Mouse (Mus musculus): ENCODE data around the gene Mtap. TPM values are rescaled to one million over a fixed set of nuclear protein-coding genes. Genes with fewer than 3 reads are reported as not detected.

Gene Mtap
- polyA plus RNA-seq, 1 experiment from 2014 or later = 80.2 TPM

- WGBS = 43% methylated on average over 6 of the region's 6 CpGs
- ATAC-seq (replicated peaks; ENCODE audit: low FRiP score) = peak; percentile 60
Measured at GRCm38 (mm10) chr4:89145409-89145808, 8.5 kb downstream of the Mtap start.

GRCm38 (mm10) chr4:89146291-89146690 is 9.4 kb downstream of the Mtap start:
- H3K27me3 ChIP-seq (replicated peaks; ENCODE audit: control insufficient read depth, insufficient read depth, low read length) = no peaks in the 10 kb centered on the region
- 33% methylated on average over 3 of the region's 3 CpGs for WGBS
- peaks cover 10% of the 10 kb centered on the region; the same call in 1 of the 2 replicates for H3K36me3 ChIP-seq (ENCODE audit: control insufficient read depth, insufficient read depth, low read length)

More at GRCm38 (mm10) chr4:89145409-89145808, 8.5 kb downstream of the Mtap start:
- DNase-seq (ENCODE audit: low spot score) = peak; percentile 55
- Histone ChIP-seq H3K36me3 (ENCODE audit: control insufficient read depth, insufficient read depth, low read length) (peaks cover 10% of the 10 kb centered on the region; the same call in 1 of the 2 replicates), H3K9ac (ENCODE audit: low read depth, low read length) (no peak overlapping the region), H3K4me1 (replicated peaks; ENCODE audit: control insufficient read depth, insufficient read depth, low read length) (peaks cover 10% of the 10 kb centered on the region), H3K4me3 (ENCODE audit: low read depth, low read length) (no peak overlapping the region), H3K9me3 (ENCODE audit: control insufficient read depth, low read length) (no peaks in the 10 kb centered on the region), H3K4me2 (no peak overlapping the region), H3K27me3 (replicated peaks; ENCODE audit: control insufficient read depth, insufficient read depth, low read length) (no peaks in the 10 kb centered on the region), H3K27ac (ENCODE audit: low read depth, low read length) (no peak overlapping the region)

GRCm38 (mm10) chr4:89149261-89149660 is 12.3 kb downstream of the Mtap start:
- no peak for ATAC-seq (replicated peaks; ENCODE audit: low FRiP score)
- no peaks in the 10 kb centered on the region for H3K27me3 ChIP-seq (replicated peaks; ENCODE audit: control insufficient read depth, insufficient read depth, low read length)
- H3K4me3 ChIP-seq (ENCODE audit: low read depth, low read length) = no peak overlapping the region
- no peak overlapping the region for H3K9ac ChIP-seq (ENCODE audit: low read depth, low read length)
- H3K9me3 ChIP-seq (ENCODE audit: control insufficient read depth, low read length) = no peaks in the 10 kb centered on the region
- no peak overlapping the region for H3K4me2 ChIP-seq
- DNase-seq (ENCODE audit: low spot score) = no peak
- H3K27ac ChIP-seq (ENCODE audit: low read depth, low read length) = no peak overlapping the region
- peaks cover 10% of the 10 kb centered on the region; the same call in 1 of the 2 replicates for H3K36me3 ChIP-seq (ENCODE audit: control insufficient read depth, insufficient read depth, low read length)
- no peaks in the 10 kb centered on the region for H3K4me1 ChIP-seq (replicated peaks; ENCODE audit: control insufficient read depth, insufficient read depth, low read length)

More at GRCm38 (mm10) chr4:89146291-89146690, 9.4 kb downstream of the Mtap start:
- Histone ChIP-seq H3K4me3 (ENCODE audit: low read depth, low read length) (no peak overlapping the region), H3K9ac (ENCODE audit: low read depth, low read length) (no peak overlapping the region), H3K9me3 (ENCODE audit: control insufficient read depth, low read length) (no peaks in the 10 kb centered on the region), H3K27ac (ENCODE audit: low read depth, low read length) (no peak overlapping the region), H3K4me2 (no peak overlapping the region), H3K4me1 (replicated peaks; ENCODE audit: control insufficient read depth, insufficient read depth, low read length) (peaks cover under 1% of the 10 kb centered on the region)
- ATAC-seq (replicated peaks; ENCODE audit: low FRiP score) = no peak
- peak; percentile 19 for DNase-seq (ENCODE audit: low spot score)

- no peaks in the 10 kb centered on the region for H3K27me3 ChIP-seq (replicated peaks; ENCODE audit: control insufficient read depth, insufficient read depth, low read length)
- peaks cover 24% of the 10 kb centered on the region for H3K36me3 ChIP-seq (ENCODE audit: control insufficient read depth, insufficient read depth, low read length)
- no peak for ATAC-seq (replicated peaks; ENCODE audit: low FRiP score)
- no peak for DNase-seq (ENCODE audit: low spot score)
- no peaks in the 10 kb centered on the region for H3K9me3 ChIP-seq (ENCODE audit: control insufficient read depth, low read length)
- H3K27ac ChIP-seq (ENCODE audit: low read depth, low read length) = no peak overlapping the region
- WGBS = 89% methylated on average over 3 of the region's 3 CpGs
- no peak overlapping the region for H3K4me2 ChIP-seq
- no peaks in the 10 kb centered on the region for H3K4me1 ChIP-seq (replicated peaks; ENCODE audit: control insufficient read depth, insufficient read depth, low read length)
- H3K4me3 ChIP-seq (ENCODE audit: low read depth, low read length) = no peak overlapping the region
- H3K9ac ChIP-seq (ENCODE audit: low read depth, low read length) = no peak overlapping the region
Measured at GRCm38 (mm10) chr4:89161389-89161788, 24.5 kb downstream of the Mtap start.

GRCm38 (mm10) chr4:89162496-89162895 is 25.6 kb downstream of the Mtap start:
- ATAC-seq (replicated peaks; ENCODE audit: low FRiP score) (no peak), DNase-seq (ENCODE audit: low spot score) (no peak)
- Histone ChIP-seq H3K4me2 (no peak overlapping the region), H3K9ac (ENCODE audit: low read depth, low read length) (no peak overlapping the region), H3K27ac (ENCODE audit: low read depth, low read length) (no peak overlapping the region), H3K4me3 (ENCODE audit: low read depth, low read length) (no peak overlapping the region), H3K27me3 (replicated peaks; ENCODE audit: control insufficient read depth, insufficient read depth, low read length) (no peaks in the 10 kb centered on the region), H3K9me3 (ENCODE audit: control insufficient read depth, low read length) (no peaks in the 10 kb centered on the region), H3K36me3 (ENCODE audit: control insufficient read depth, insufficient read depth, low read length) (peaks cover 22% of the 10 kb centered on the region), H3K4me1 (replicated peaks; ENCODE audit: control insufficient read depth, insufficient read depth, low read length) (no peaks in the 10 kb centered on the region)
- WGBS = 73% methylated on average over 5 of the region's 5 CpGs

- Histone ChIP-seq H3K4me1 (replicated peaks; ENCODE audit: control insufficient read depth, insufficient read depth, low read length) (no peaks in the 10 kb centered on the region), H3K4me2 (no peak overlapping the region), H3K27me3 (replicated peaks; ENCODE audit: control insufficient read depth, insufficient read depth, low read length) (no peaks in the 10 kb centered on the region), H3K9me3 (ENCODE audit: control insufficient read depth, low read length) (no peaks in the 10 kb centered on the region), H3K27ac (ENCODE audit: low read depth, low read length) (no peak overlapping the region), H3K36me3 (ENCODE audit: control insufficient read depth, insufficient read depth, low read length) (peaks cover 19% of the 10 kb centered on the region), H3K4me3 (ENCODE audit: low read depth, low read length) (no peak overlapping the region), H3K9ac (ENCODE audit: low read depth, low read length) (no peak overlapping the region)
- ATAC-seq (replicated peaks; ENCODE audit: low FRiP score) (no peak), DNase-seq (ENCODE audit: low spot score) (no peak)
- 90% methylated on average over 8 of the region's 8 CpGs for WGBS
Measured at GRCm38 (mm10) chr4:89163613-89164012, 26.7 kb downstream of the Mtap start.

- ATAC-seq (replicated peaks; ENCODE audit: low FRiP score) = no peak
- Histone ChIP-seq H3K9ac (ENCODE audit: low read depth, low read length) (no peak overlapping the region), H3K4me3 (ENCODE audit: low read depth, low read length) (no peak overlapping the region), H3K9me3 (ENCODE audit: control insufficient read depth, low read length) (no peaks in the 10 kb centered on the region), H3K4me2 (no peak overlapping the region), H3K36me3 (ENCODE audit: control insufficient read depth, insufficient read depth, low read length) (peaks cover 13% of the 10 kb centered on the region; the same call in 1 of the 2 replicates), H3K27ac (ENCODE audit: low read depth, low read length) (no peak overlapping the region), H3K27me3 (replicated peaks; ENCODE audit: control insufficient read depth, insufficient read depth, low read length) (no peaks in the 10 kb centered on the region), H3K4me1 (replicated peaks; ENCODE audit: control insufficient read depth, insufficient read depth, low read length) (no peaks in the 10 kb centered on the region)
- no peak for DNase-seq (ENCODE audit: low spot score)
- WGBS = 74% methylated on average over 2 of the region's 2 CpGs
Measured at GRCm38 (mm10) chr4:89164681-89165080, 27.8 kb downstream of the Mtap start.

- Histone ChIP-seq H3K4me1 (replicated peaks; ENCODE audit: control insufficient read depth, insufficient read depth, low read length) (no peaks in the 10 kb centered on the region), H3K36me3 (ENCODE audit: control insufficient read depth, insufficient read depth, low read length) (peaks cover 28% of the 10 kb centered on the region), H3K27me3 (replicated peaks; ENCODE audit: control insufficient read depth, insufficient read depth, low read length) (no peaks in the 10 kb centered on the region), H3K4me3 (ENCODE audit: low read depth, low read length) (no peak overlapping the region), H3K9ac (ENCODE audit: low read depth, low read length) (no peak overlapping the region), H3K27ac (ENCODE audit: low read depth, low read length) (no peak overlapping the region), H3K9me3 (ENCODE audit: control insufficient read depth, low read length) (no peaks in the 10 kb centered on the region), H3K4me2 (no peak overlapping the region)
- WGBS = 88% methylated on average over 9 of the region's 9 CpGs
- ATAC-seq (replicated peaks; ENCODE audit: low FRiP score) = no peak
- DNase-seq (ENCODE audit: low spot score) = no peak
Measured at GRCm38 (mm10) chr4:89168877-89169276, 32.0 kb downstream of the Mtap start.

- no peak for DNase-seq (ENCODE audit: low spot score)
- no peak overlapping the region for H3K4me2 ChIP-seq
- H3K4me3 ChIP-seq (ENCODE audit: low read depth, low read length) = no peak overlapping the region
- peaks cover 36% of the 10 kb centered on the region for H3K36me3 ChIP-seq (ENCODE audit: control insufficient read depth, insufficient read depth, low read length)
- H3K27ac ChIP-seq (ENCODE audit: low read depth, low read length) = no peak overlapping the region
- H3K27me3 ChIP-seq (replicated peaks; ENCODE audit: control insufficient read depth, insufficient read depth, low read length) = no peaks in the 10 kb centered on the region
- no peaks in the 10 kb centered on the region for H3K9me3 ChIP-seq (ENCODE audit: control insufficient read depth, low read length)
- no peak for ATAC-seq (replicated peaks; ENCODE audit: low FRiP score)
- H3K4me1 ChIP-seq (replicated peaks; ENCODE audit: control insufficient read depth, insufficient read depth, low read length) = no peaks in the 10 kb centered on the region
- H3K9ac ChIP-seq (ENCODE audit: low read depth, low read length) = no peak overlapping the region
- WGBS = 79% methylated on average over 4 of the region's 4 CpGs
Measured at GRCm38 (mm10) chr4:89169739-89170138, 32.8 kb downstream of the Mtap start.
